Mouse (Mus musculus) inflammation-experienced regulatory T-cells (primary cell): ENCODE results near the gene Tmem177. TPM values are rescaled to one million over a fixed set of nuclear protein-coding genes. Genes with fewer than 3 reads are reported as not detected.

Source experiments
- polyA plus RNA-seq, 2 experiments: library from polyadenylated mRNA; unstranded; fragments of 100-300 nt; shearing (Covaris generic); gene quantifications; one replicate each; pipeline ENCODE4 v1.2.1; 2017

Tmem177 gene
- 1 to 10 TPM; 6.7 to 6.8 TPM for polyA plus RNA-seq

GRCm38 (mm10) chr1:119912953-119913814, at the start of gene Tmem177:
Gene Tmem177, minus strand, starts transcription at chr1:119913208.

Other genes starting within 250 kb of the Tmem177 start
- gene Ptpn4, start 75.6 kb downstream of the Tmem177 start, polyA plus RNA-seq = 10 to 100 TPM; 18.7 to 24.6 TPM
- not detected for gene Cfap221, start 84.0 kb upstream of the Tmem177 start, polyA plus RNA-seq
- under 1 TPM in 1 of 2 experiments, not detected in 1; 0.71 TPM for gene Sctr, start 93.7 kb upstream of the Tmem177 start, polyA plus RNA-seq
- gene Tmem37, start 160.9 kb upstream of the Tmem177 start, polyA plus RNA-seq = 10 to 100 TPM in 1 of 2 experiments, 1 to 10 TPM in 1; 1.2 to 10.9 TPM
- 100 to 1,000 TPM; 120 to 164 TPM for gene Dbi, start 207.9 kb upstream of the Tmem177 start, polyA plus RNA-seq
- gene 3110009E18Rik, start 208.0 kb upstream of the Tmem177 start, polyA plus RNA-seq = 10 to 100 TPM; 22.8 to 24.5 TPM